Mouse (Mus musculus) heart, embryonic 11.5 days (tissue): ENCODE measurements around the gene Nr2f2. TPM values are rescaled to one million over a fixed set of nuclear protein-coding genes. Genes with fewer than 3 reads are reported as not detected.

Experiments
- ATAC-seq: fragments of 200-750 bp; cut with Nextera tagmentation; replicated peaks from 2 replicates; pipeline ENCODE4 v1.8.0; 2017; ENCODE audit warnings: moderate library complexity; ENCODE audit not compliant: insufficient number of reproducible peaks, low FRiP score, low TSS enrichment
- H3K27ac ChIP-seq: fragments of 300-500 bp; sonication (generic); 2 replicates; pipeline ENCODE4 v1.5.1; 2014; ENCODE audit warnings: mild to moderate bottlenecking, low read depth, low read length
- H3K27me3 ChIP-seq: fragments of 300-500 bp; sonication (generic); 2 replicates; pipeline ENCODE4 v1.6.1; 2014; ENCODE audit warnings: mild to moderate bottlenecking, low read length, mixed read lengths; ENCODE audit not compliant: control insufficient read depth, insufficient read depth
- H3K36me3 ChIP-seq: fragments of 300-500 bp; sonication (generic); 2 replicates; pipeline ENCODE4 v1.6.1; 2014; ENCODE audit warnings: mild to moderate bottlenecking, low read length, moderate library complexity, mixed read lengths; ENCODE audit not compliant: control insufficient read depth, insufficient read depth
- H3K4me1 ChIP-seq: fragments of 300-500 bp; sonication (generic); 2 replicates; pipeline ENCODE4 v1.6.1; 2014; ENCODE audit warnings: low read length; ENCODE audit not compliant: control insufficient read depth, insufficient read depth
- H3K4me2 ChIP-seq: fragments of 300-500 bp; sonication (generic); 2 replicates; pipeline ENCODE4 v1.6.1; 2014; ENCODE audit warnings: mild to moderate bottlenecking, moderate library complexity
- H3K4me3 ChIP-seq: fragments of 300-500 bp; sonication (generic); 2 replicates; pipeline ENCODE4 v1.5.1; 2014; ENCODE audit warnings: low read depth, low read length
- H3K9ac ChIP-seq: fragments of 300-500 bp; sonication (generic); 2 replicates; pipeline ENCODE4 v1.6.1; 2014; ENCODE audit warnings: mild to moderate bottlenecking, low read depth, low read length, moderate library complexity
- H3K9me3 ChIP-seq: fragments of 300-500 bp; sonication (generic); replicated peaks from 2 replicates; pipeline ENCODE4 v1.6.1; 2016; ENCODE audit warnings: low read length; ENCODE audit not compliant: control insufficient read depth
- WGBS: fragments of 180-500 bp; shearing (Covaris S2); extraction: QIAGEN DNeasy Blood & Tissue Kit; methylation state at CpG from one replicate; pipeline ENCODE4 v1.1.7; 2014; ENCODE audit not compliant: insufficient replicate concordance; 5-methylcytosine and 5-hydroxymethylcytosine counted together
- polyA plus RNA-seq: library from polyadenylated mRNA; unstranded; fragments of >200 nt; fragmentation: Nextera tagmentation; extraction: Ambion mirVana; gene quantifications from 2 replicates; pipeline ENCODE4 v1.2.1, GENCODE M21; 2014

The Nr2f2 gene
- polyA plus RNA-seq, 1 experiment from 2014 or later = 34.4 TPM

GRCm38 (mm10) chr7:70357516-70358019 lies 9.0 kb downstream of the Nr2f2 start:
- Histone ChIP-seq H3K4me1 (0 out of 2 replicates have a peak, but pooled peaks cover 3% of the 10 kb centered on the region), H3K27me3 (peaks cover 37% of the 10 kb centered on the region), H3K9ac (peak overlapping the region; percentile 95), H3K36me3 (no peaks in the 10 kb centered on the region), H3K4me3 (peak overlapping the region; percentile 79), H3K4me2 (peak overlapping the region; percentile 83), H3K27ac (peak overlapping the region; percentile 96), H3K9me3 (no peaks in the 10 kb centered on the region)
- ATAC-seq = no peak
- WGBS = 12% methylated on average over 17 of the region's 17 CpGs

GRCm38 (mm10) chr7:70356691-70357515 lies 9.6 kb downstream of the Nr2f2 start:
- H3K9me3 ChIP-seq = no peaks in the 10 kb centered on the region
- peak overlapping the region; percentile 79 for H3K4me3 ChIP-seq
- peak overlapping the region; percentile 50; the same call in 1 of the 2 replicates for H3K27ac ChIP-seq
- no peak for ATAC-seq
- H3K9ac ChIP-seq = peak overlapping the region; percentile 95
- H3K4me1 ChIP-seq = 0 out of 2 replicates have a peak, but pooled peaks cover 3% of the 10 kb centered on the region
- H3K36me3 ChIP-seq = no peaks in the 10 kb centered on the region
- peaks cover 30% of the 10 kb centered on the region for H3K27me3 ChIP-seq
- H3K4me2 ChIP-seq = peak overlapping the region; percentile 83
- WGBS = 41% methylated on average over 3 of the region's 3 CpGs

GRCm38 (mm10) chr7:70355691-70356568 lies 10.6 kb downstream of the Nr2f2 start:
- H3K27ac ChIP-seq = no peak overlapping the region
- no peak for ATAC-seq
- 0 out of 2 replicates have a peak, but pooled peaks cover 3% of the 10 kb centered on the region for H3K4me1 ChIP-seq
- peaks cover 28% of the 10 kb centered on the region for H3K27me3 ChIP-seq
- peak overlapping the region; percentile 79 for H3K4me3 ChIP-seq
- WGBS = 27% methylated on average over 5 of the region's 5 CpGs
- H3K9ac ChIP-seq = peak overlapping the region; percentile 95
- H3K36me3 ChIP-seq = no peaks in the 10 kb centered on the region
- H3K4me2 ChIP-seq = peak overlapping the region; percentile 83
- no peaks in the 10 kb centered on the region for H3K9me3 ChIP-seq

- Histone ChIP-seq H3K27ac (peak overlapping the region; percentile 15; the same call in 1 of the 2 replicates), H3K36me3 (no peaks in the 10 kb centered on the region), H3K27me3 (peaks cover 29% of the 10 kb centered on the region), H3K4me3 (peak overlapping the region; percentile 79), H3K9ac (peak overlapping the region; percentile 62; the same call in 1 of the 2 replicates), H3K4me1 (peaks cover 5% of the 10 kb centered on the region; the same call in 1 of the 2 replicates), H3K9me3 (no peaks in the 10 kb centered on the region), H3K4me2 (peak overlapping the region; percentile 83)
- WGBS = 34% methylated on average over 2 of the region's 2 CpGs
- no peak for ATAC-seq
These were observed 11.2 kb downstream of the Nr2f2 start for GRCm38 (mm10) chr7:70355357-70355620.

- H3K9me3 ChIP-seq = no peaks in the 10 kb centered on the region
These were observed 11.8 kb downstream of the Nr2f2 start for GRCm38 (mm10) chr7:70354606-70355356.

GRCm38 (mm10) chr7:70353151-70353550 lies 13.4 kb downstream of the Nr2f2 start:
- Histone ChIP-seq H3K27ac (no peak overlapping the region), H3K36me3 (no peaks in the 10 kb centered on the region), H3K27me3 (peaks cover 40% of the 10 kb centered on the region), H3K4me3 (peak overlapping the region; percentile 25), H3K4me1 (peaks cover 8% of the 10 kb centered on the region; the same call in 1 of the 2 replicates), H3K9me3 (no peaks in the 10 kb centered on the region), H3K4me2 (peak overlapping the region; percentile 75), H3K9ac (no peak overlapping the region)
- 30% methylated on average over 4 of the region's 4 CpGs for WGBS
- ATAC-seq = no peak

More at GRCm38 (mm10) chr7:70354606-70355356, 11.8 kb downstream of the Nr2f2 start:
- peak overlapping the region; percentile 79 for H3K4me3 ChIP-seq
- H3K27me3 ChIP-seq = peaks cover 31% of the 10 kb centered on the region
- H3K4me2 ChIP-seq = peak overlapping the region; percentile 83
- peak overlapping the region; percentile 62 for H3K9ac ChIP-seq
- H3K4me1 ChIP-seq = peaks cover 7% of the 10 kb centered on the region; the same call in 1 of the 2 replicates
- WGBS = 18% methylated on average over 14 of the region's 14 CpGs
- no peak for ATAC-seq
- no peaks in the 10 kb centered on the region for H3K36me3 ChIP-seq
- peak overlapping the region; percentile 29; the same call in 1 of the 2 replicates for H3K27ac ChIP-seq

GRCm38 (mm10) chr7:70352617-70353016 lies 13.9 kb downstream of the Nr2f2 start:
- peaks cover 10% of the 10 kb centered on the region; the same call in 1 of the 2 replicates for H3K4me1 ChIP-seq
- no peaks in the 10 kb centered on the region for H3K9me3 ChIP-seq
- no peak overlapping the region for H3K9ac ChIP-seq
- ATAC-seq = no peak
- no peaks in the 10 kb centered on the region for H3K36me3 ChIP-seq
- peaks cover 41% of the 10 kb centered on the region for H3K27me3 ChIP-seq
- H3K27ac ChIP-seq = no peak overlapping the region
- peak overlapping the region; percentile 25 for H3K4me3 ChIP-seq
- WGBS = 16% methylated on average over 3 of the region's 3 CpGs
- peak overlapping the region; percentile 75 for H3K4me2 ChIP-seq
